Mouse (Mus musculus): Measurements from ENCODE around the gene Chd8.

Chd8 gene

GRCm38 (mm10) chr14:52198141-52198540 is 59.4 kb downstream of the Chd8 start:
- DNase-seq (ENCODE audit: low spot score) = no peak

GRCm38 (mm10) chr14:52197156-52197878 is 60.3 kb downstream of the Chd8 start, which contains the start of gene Supt16:
Supt16 (minus strand) TSS chr14:52197416.
- DNase-seq (ENCODE audit: low spot score) = peak; percentile 75

DNA sequence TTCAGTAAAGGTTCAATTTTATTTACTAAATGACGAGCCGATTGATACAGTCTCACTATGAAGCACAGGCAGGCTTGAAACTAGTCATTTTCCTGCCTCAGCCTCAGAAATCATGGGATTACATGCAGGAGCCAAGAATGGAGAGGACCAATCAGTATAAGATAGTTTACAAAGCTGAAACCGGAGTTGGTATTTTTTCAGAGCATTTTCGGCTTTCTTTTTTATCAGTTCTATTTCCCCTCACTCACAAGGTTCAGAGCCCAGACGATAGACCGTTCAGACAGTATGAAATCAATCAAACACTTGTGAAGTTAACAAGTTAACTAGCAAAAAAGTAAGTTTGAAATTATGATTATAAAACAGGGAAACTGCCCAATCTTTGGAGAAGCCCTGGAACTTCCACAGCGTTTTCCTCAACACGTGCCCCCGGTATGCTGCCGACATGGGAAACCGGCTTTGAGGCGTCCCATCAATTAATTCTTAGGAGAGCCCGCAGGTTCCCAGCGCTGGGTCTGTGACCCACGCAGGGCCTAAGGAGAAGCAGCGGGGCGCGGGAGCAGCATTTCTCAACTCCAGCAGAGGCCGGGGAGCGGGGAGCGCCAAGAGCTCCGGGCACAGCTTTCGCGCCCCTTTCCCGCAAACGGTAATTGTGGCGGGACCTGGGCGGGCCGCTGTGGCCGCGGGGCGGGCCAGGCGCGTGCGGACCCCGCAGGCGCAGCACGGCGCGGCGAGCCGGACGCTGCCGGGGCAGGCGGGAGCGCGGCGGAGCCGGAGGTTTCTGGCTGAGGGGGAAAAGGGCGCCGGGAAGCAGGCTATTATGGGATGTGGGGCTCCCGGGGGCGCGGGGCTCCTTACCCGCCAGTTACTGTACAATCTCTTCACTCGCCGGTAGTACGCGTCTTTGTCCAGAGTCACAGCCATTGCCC is 61.1 kb downstream of the Chd8 start:
- DNase-seq (ENCODE audit: low spot score) = no peak

DNA sequence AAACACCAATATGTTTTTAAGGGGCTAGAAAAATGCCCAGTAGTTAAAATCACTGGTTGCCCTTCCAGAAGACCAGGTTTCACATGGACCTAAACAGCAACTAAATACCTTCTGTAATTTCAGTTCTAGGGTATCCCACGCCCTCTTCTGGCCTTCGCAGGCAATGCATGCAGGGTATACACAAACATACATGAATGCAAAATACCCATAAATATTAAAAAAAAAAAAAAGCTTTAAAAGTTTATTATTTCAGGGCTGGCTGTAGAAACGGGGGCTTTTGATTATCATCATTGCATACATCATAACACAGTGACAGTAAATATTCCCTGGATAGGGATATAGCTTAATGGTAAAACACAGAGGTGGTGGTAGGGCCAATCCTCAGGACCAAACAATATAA is 61.9 kb downstream of the Chd8 start:
- peak; percentile 67 for DNase-seq (ENCODE audit: low spot score)

DNA sequence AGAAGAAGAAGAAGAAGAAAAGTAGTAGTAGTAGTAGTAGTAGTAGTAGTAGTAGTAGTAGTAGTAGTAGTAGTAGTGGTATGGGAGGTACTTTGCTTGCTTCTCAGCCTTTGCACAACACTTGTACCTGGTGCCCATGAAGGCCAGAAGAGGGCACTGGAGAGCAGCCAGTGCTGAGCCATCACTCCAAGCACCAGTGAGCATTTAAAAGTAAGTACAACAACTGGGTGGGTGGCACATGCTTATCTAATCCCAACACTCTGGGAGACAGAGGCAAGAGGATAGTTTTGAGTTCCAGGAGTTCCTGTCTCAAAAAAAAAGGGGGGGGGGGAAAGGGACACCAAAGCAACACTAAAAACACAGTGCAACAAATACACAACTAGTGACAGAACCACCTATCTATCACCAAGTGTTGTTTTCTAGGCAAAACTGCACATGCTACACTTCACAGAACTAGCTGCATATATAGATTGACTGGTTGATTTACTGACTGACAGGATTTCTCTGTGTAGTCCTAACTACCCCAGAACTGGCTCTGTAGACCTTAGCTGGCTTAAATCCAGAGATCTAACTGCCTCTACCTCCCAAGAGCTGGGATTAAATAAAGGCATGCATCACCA is 66.7 kb downstream of the Chd8 start:
- DNase-seq (ENCODE audit: low spot score) = peak; percentile 45

GRCm38 (mm10) chr14:52189519-52189918 is 68.1 kb downstream of the Chd8 start:
- DNase-seq (ENCODE audit: low spot score) = no peak

DNA sequence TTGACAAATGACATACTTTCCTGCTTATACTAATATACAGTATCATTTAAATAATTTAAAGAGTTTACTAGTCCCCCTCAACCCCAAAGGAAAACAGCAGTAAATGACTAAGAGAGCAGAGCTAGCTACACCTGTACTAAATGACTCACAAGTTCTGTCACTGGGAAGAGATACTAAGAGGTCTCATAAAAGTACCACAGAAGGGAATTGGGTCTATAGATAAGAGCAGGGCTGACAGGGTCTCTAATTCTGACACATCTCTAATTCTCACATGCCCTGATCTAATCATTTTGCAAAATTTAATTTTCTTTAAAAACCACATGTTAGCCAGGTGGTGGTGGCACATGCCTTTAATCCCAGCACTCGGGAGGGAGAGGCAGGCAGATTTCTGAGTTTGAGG is 68.8 kb downstream of the Chd8 start:
- no peak for DNase-seq (ENCODE audit: low spot score)

GRCm38 (mm10) chr14:52166571-52166970 is 91.0 kb downstream of the Chd8 start:
- no peak for DNase-seq (ENCODE audit: low spot score)

DNA sequence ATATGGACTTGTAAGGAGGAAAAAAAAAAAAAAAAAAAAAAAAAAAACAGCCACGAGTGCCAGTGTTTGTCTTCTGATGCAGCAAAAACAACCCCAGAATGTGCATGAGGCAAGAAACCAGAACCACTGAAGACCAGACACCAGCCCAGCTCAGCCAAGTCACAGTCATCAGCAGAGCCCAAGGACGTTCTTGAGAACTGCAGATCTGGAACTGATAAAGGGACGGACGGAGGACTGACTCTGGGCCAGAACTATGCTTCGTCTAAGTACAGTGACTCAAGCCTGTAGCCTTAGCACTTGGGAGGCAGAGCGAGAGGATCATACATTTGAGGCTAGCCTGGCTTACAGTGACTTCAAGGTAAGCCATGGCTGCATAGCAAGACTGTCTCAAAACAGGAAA is 96.7 kb downstream of the Chd8 start:
- no peak for DNase-seq (ENCODE audit: low spot score)

DNA sequence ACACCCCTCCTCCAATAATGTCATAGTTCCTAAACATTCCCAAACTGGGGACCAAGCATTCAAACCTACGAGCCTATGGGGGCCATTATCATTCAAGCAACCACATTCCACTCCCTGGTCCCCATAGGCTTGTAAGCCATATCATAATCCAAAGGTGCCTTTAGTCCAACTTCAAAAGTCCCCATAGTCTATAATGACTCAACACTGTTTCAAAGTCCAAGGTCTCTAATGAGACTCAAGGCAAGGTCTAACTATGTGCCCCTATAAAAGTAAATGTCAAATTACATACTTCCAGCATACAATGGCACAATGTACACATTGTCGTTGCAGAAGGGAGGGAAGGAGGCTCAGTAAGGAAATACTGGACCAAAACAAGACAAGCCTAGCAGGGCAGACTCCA is 102.6 kb downstream of the Chd8 start:
- DNase-seq (ENCODE audit: low spot score) = no peak

GRCm38 (mm10) chr14:52152613-52153012 is 105.0 kb downstream of the Chd8 start:
- no peak for DNase-seq (ENCODE audit: low spot score)

- no peak for DNase-seq (ENCODE audit: low spot score)
These were observed 105.4 kb downstream of the Chd8 start for GRCm38 (mm10) chr14:52152179-52152578.

GRCm38 (mm10) chr14:52149888-52150287 is 107.7 kb downstream of the Chd8 start:
- no peak for DNase-seq (ENCODE audit: low spot score)

Measured in spleen, adult 12 weeks (tissue).